Comparison of ENCODE assay signal across 31 mouse cellular contexts in genomic region chr3:103515946-103516345, GRCm38 (mm10). TPM values are rescaled to one million over a fixed set of nuclear protein-coding genes. Genes with fewer than 3 reads are reported as not detected.
"Had no signal": no experiment of that assay in that cellular context is flagged by ENCODE, and none has a peak within 500 bp of the region (broad histone marks: within the 10 kb centered on the region; RNA-seq: fewer than 3 reads in every experiment).

No protein-coding gene starts in this region.

- H3K4me2 ChIP-seq: heart, embryonic 11.5 days; heart, embryonic 13.5 days; heart, embryonic 15.5 days; hindbrain, embryonic 13.5 days; hindbrain, embryonic 15.5 days; kidney, embryonic 15.5 days; limb, embryonic 13.5 days; limb, embryonic 15.5 days; liver, embryonic 12.5 days had no signal

- H3K9ac ChIP-seq: heart, embryonic 13.5 days; heart, embryonic 15.5 days; hindbrain, embryonic 13.5 days; hindbrain, embryonic 15.5 days; kidney, embryonic 15.5 days; limb, embryonic 13.5 days; limb, embryonic 15.5 days; liver, embryonic 12.5 days had no signal

- H3K27ac ChIP-seq: heart, adult 2 months; heart, embryonic 13.5 days; heart, embryonic 15.5 days; hindbrain, embryonic 13.5 days; hindbrain, embryonic 15.5 days; kidney, embryonic 15.5 days; kidney, postnatal 0 days; limb, embryonic 13.5 days; limb, embryonic 15.5 days; liver, embryonic 12.5 days had no signal

- ATAC-seq: hindbrain, postnatal 0 days; intestine, embryonic 16.5 days; liver, embryonic 12.5 days had no signal

- H3K9me3 ChIP-seq: heart, embryonic 13.5 days; heart, embryonic 15.5 days; hindbrain, embryonic 13.5 days; hindbrain, embryonic 15.5 days; kidney, embryonic 15.5 days; limb, embryonic 13.5 days; limb, embryonic 15.5 days; liver, embryonic 12.5 days had no signal

- H3K4me3 ChIP-seq: heart, adult 2 months; heart, embryonic 13.5 days; heart, embryonic 15.5 days; hindbrain, embryonic 13.5 days; hindbrain, embryonic 15.5 days; kidney, embryonic 15.5 days; limb, embryonic 13.5 days; limb, embryonic 15.5 days; liver, embryonic 12.5 days had no signal

- H3K27me3 ChIP-seq: heart, embryonic 13.5 days; heart, embryonic 15.5 days; hindbrain, embryonic 13.5 days; hindbrain, embryonic 15.5 days; kidney, embryonic 15.5 days; limb, embryonic 13.5 days; limb, embryonic 15.5 days; liver, embryonic 12.5 days had no signal

- DNase-seq: gastrocnemius, postnatal 14 days; gastrocnemius, postnatal 36 days; heart, adult 2 months; heart, postnatal 14 days; heart, postnatal 36 days; kidney, adult 11 months; kidney, adult 2 months; kidney, adult 9 months; kidney, postnatal 14 days; kidney, postnatal 36 days; layer of hippocampus, adult 9-11 months; layer of hippocampus, postnatal 36 days; left cerebral cortex, postnatal 4 days had no signal

- H3K36me3 ChIP-seq: heart, embryonic 13.5 days; heart, embryonic 15.5 days; hindbrain, embryonic 13.5 days; hindbrain, embryonic 15.5 days; kidney, embryonic 15.5 days; limb, embryonic 13.5 days; limb, embryonic 15.5 days; liver, embryonic 12.5 days had no signal

- H3K4me1 ChIP-seq: heart, embryonic 13.5 days; heart, embryonic 15.5 days; kidney, embryonic 15.5 days; limb, embryonic 13.5 days; limb, embryonic 15.5 days; liver, embryonic 12.5 days had no signal

RNA-seq across cellular contexts. Expression of gene Syt6, which starts 59.1 kb away (rescaled TPM):
- total RNA-seq: gastrocnemius, adult 18-20 months; gastrocnemius, adult 8-10 months; gastrocnemius, postnatal 14 days; gastrocnemius, postnatal 36 days; heart, postnatal 14 days; heart, postnatal 36 days; hematopoietic stem cell, adult 5-6 weeks; liver, adult 2 months had no signal
- polyA plus RNA-seq: gonadal fat pad, adult 2 months; heart, adult 2 months; heart, embryonic 15.5 days; heart, postnatal 0 days; kidney, adult 2 months; liver, adult 2 months had no signal
